Mouse (Mus musculus): ENCODE measurements around the gene Cfap206. TPM values are rescaled to one million over a fixed set of nuclear protein-coding genes. Genes with fewer than 3 reads are reported as not detected.

The Cfap206 gene
- total RNA-seq, 2 experiments from 2014 or later: not detected

DNA sequence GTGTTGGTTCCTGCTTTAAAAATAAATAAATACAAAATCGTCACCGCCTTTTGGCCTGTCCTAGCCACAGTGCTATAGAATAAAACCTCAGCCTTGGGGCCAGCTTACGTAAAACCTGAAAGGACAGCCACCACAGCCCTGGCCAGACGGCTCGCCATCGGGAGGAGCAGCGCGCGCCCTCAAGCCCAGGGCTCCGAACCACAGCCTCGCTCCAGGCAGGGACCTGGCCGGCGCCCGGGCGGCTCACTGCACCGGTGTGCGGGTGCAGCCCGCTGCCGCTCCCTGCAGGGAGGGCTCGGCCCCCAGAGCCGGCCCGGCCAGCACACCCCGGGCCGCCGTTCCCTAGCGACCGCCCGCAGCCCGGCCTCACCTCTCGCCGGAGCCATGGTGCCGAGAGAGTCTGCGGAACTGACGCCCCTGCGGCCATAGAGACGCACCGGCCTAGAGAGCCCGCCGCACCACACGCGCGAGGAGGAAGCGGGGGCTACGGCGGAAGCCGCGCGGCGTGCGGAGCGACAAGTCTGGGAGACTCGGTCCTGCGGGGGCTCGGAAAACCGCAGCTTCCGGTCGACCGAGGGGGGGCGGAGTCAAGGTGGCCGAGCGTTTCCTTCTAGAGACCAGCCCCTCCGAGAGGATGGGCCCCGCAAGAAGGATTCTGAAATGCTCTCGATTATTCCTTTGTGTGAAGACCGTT is 43.0 kb downstream of the Cfap206 start, which contains the start of gene Slc35a1:
Gene Slc35a1, minus strand, starts transcription at position 565 of the 694 bp plus-strand sequence.
- peak; percentile 93 for ATAC-seq (replicated peaks; ENCODE audit: low FRiP score, poor library complexity, severe bottlenecking)

DNA sequence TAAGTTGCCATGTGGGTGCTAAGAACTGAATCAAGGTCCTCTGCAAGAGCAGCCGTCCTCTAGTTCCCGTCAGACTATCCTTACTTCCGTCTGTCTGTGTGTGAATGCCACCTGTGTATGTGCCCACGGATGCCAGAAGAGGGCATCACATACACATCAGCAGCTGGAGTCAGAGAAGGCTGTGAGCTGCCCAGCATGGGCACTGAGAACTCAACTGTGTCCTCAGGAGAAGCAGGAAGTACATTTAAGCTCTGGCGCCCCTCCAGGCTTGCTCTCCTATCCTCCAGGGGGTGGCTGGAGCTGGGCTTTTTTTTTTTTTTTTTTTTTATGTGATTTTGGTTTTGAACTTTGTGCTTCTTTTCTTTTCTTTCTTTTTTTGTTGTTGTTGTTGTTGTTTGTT is 49.5 kb downstream of the Cfap206 start:
- ATAC-seq (replicated peaks; ENCODE audit: low FRiP score, poor library complexity, severe bottlenecking): no peak

DNA sequence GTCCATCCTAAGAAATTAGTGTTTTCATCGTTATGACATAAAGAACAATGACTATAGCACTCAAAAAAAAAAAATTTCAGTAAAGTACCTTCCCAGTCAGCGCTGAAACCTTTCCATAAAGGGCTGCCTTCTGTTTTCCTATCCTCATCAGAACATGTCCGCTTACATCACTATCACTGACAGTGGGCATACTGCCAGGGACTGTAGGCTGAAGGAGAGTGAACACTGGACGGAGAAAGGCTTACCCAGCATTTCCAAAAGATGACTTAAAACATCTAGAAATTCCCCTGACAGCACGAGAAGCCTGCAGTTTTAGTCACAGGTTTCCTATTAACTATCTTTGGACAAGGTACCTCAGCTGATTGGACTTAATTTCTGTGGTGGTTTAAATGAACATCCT is 56.3 kb downstream of the Cfap206 start:
- no peak for ATAC-seq (replicated peaks; ENCODE audit: low FRiP score, poor library complexity, severe bottlenecking)

DNA sequence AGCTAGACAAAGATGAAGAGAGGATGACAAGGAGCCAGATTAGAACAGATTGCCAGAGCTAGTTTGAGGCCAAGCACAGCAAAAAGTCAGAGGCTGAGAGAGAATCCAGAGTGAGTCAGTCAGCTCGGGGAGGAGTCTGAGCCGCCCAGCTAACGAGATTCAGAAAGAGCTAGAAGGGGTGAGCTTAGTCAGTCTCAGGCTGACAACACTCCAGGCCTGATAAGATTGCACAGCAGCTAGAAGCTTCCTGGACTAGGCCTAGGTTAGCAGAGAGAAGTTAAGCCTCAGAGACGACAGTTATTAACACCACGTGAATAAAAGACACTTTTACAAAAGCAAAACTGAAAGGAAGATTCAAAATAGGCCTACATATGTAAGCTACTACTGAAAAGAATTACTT is 62.1 kb downstream of the Cfap206 start:
- no peak for ATAC-seq (replicated peaks; ENCODE audit: low FRiP score, poor library complexity, severe bottlenecking)

DNA sequence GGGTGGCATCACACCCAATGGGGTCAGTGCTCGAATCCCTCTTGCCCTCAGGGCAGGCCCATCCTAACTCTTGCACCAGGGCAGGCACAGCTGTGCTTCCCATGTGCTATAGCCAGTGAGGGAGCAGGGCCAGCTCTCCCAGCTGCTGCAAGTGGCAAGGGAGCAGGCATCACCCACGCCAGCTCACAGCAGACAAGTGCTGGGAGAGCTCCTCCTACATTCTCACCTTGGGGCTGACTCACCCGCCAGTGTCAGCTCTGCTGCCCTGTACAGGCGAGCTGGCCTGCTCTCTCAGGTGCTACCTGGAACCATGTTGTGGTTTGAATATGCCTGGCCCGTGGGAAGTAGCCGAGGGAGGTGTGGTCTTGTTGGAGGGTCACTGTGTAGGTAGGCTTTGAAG is 68.1 kb downstream of the Cfap206 start:
- 0 out of 2 replicates have a peak, but pooled peaks have one; percentile 15 for ATAC-seq (replicated peaks; ENCODE audit: low FRiP score, poor library complexity, severe bottlenecking)

DNA sequence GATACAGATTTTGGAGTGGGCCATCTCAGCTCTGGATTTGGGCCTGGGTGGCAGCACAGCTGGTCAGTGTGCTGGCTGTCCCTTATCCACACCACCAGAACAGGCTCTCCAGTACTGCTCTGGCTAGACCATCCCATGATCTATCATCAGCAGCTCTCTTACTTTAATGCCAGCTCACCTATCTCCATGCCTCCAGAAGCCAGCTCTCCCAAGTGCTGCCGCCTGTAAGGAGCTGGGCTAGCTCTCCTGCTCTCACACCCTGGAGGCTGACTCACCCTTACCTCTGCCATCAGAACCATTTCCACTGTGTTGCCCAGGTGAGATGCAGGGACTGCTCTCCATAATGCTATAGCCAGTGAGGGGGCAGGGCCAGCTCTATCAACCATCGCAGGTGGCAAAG is 68.5 kb downstream of the Cfap206 start:
- no peak for ATAC-seq (replicated peaks; ENCODE audit: low FRiP score, poor library complexity, severe bottlenecking)

DNA sequence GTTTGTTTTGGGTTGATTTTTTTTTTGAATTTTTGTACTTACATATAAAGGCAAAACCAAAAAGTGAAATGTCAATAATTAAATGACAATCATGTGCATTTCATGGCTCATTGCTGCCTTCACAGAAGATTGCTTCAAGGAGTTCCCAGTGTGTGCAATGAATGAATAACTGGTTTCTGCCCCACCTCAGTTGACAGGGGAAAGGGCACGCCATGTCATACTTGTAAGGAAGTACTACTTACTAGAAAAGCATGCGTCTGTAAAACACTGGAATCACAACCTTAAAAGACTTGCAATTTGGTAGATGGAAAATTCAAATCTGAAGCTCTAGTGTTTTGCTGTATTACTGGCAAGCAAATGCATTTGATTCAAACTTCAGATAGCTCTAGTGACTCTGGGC is 71.0 kb downstream of the Cfap206 start:
- no peak for ATAC-seq (replicated peaks; ENCODE audit: low FRiP score, poor library complexity, severe bottlenecking)

DNA sequence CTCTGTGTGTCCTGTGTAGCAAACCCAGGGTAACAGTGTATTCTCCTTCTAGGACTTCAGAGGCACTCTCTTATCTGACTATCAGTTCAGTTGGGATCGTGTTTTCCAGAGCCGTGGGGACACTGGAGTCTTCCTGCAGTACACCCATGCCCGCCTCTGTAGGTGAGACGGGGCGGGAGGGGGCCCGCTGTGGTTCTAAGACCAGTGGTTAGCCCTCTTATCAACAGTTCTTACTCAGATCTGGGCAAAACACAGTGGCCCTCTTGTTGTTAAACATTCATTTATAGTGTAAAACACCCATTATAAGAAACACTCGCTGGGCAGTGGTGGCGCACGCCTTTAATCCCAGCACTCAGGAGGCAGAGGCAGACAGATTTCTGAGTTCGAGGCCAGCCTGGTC is 73.9 kb downstream of the Cfap206 start:
- no peak for ATAC-seq (replicated peaks; ENCODE audit: low FRiP score, poor library complexity, severe bottlenecking)

DNA sequence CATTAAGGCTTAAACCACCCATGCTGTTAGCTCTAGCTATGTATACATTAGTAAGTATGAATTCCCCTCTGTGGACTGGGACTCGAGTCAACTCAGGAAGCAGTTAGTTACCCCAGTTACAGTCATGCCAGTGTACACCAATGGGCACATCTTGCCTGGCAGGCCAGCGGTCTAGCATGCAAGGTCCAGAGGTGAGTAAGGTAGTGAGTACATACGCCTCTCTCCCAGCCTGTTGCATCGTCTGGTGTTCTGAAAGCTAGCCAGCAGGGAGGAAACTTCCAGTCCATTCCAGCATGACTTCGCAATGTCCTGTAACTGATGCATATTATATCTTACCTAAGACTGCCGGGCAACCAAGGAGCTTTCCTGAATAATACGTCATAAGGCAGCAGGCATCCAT is 76.8 kb downstream of the Cfap206 start:
- ATAC-seq (replicated peaks; ENCODE audit: low FRiP score, poor library complexity, severe bottlenecking): no peak

DNA sequence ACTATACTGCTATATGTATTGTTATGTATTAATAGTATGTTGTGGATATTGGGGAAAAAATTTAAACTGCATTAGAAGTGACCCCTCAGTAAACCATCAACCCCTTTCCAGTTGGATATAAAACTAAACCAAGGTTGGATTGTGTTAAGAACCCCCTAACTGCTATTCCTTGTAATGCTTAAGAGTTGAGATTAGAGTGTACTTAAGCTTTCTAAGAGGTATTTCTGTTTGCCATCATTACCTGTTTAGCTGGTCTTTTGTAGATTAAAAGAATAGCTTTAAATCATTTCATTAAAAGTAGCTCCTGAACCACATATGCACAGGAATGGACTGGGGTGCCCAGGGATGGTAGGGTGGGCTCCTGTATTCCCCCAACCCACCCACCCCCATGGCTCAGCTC is 85.2 kb downstream of the Cfap206 start:
- no peak for ATAC-seq (replicated peaks; ENCODE audit: low FRiP score, poor library complexity, severe bottlenecking)

DNA sequence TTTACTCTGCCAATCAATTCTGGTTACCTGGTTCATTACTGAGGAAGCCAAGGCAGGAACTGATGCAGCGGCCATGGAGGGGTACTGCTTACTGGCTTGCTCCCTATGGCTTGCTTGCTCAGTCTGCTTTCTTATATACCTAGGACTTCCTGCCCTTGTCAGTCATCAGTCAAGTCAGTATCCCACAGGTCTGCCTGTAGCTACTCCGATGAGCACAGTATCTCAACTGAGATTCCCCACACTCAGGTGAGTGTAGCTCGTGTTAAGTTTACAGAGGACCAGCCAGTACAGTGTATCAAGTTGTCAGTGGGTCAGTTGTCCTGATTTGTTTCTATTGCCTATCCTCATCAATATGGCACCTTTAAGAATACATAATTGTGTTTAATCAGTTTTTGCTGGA is 89.3 kb downstream of the Cfap206 start:
- no peak for ATAC-seq (replicated peaks; ENCODE audit: low FRiP score, poor library complexity, severe bottlenecking)

DNA sequence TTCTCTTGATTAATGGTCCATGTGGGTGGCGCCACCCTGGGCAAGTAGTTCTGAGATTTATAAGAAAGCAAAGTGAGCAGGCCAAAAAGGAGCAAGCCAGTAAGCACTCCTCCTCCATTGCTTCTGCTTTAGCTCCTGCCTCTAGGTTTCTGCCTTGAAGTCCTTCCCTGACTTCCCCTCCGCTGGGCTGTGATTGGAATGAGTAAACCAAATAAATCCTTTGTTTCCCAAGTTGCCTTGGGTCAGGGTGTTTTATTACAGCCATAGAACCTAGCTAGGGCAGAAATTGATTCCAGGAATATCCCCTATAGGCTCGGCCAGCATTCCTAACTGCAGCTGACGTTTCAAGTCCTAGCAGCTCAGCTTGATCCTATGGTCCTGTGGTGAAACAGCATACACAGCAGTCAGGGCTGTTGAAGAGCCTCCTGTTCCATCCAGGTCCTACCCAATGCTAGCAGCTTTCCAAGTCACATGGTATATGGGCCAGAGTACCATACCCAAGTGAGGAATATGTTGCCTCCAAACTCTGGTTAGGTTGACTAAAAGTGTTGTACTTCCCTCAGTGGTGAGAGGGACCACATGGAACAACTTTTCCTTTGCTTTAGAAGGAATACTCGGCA is 90.2 kb downstream of the Cfap206 start:
- ATAC-seq (replicated peaks; ENCODE audit: low FRiP score, poor library complexity, severe bottlenecking): no peak

Other genes with a start within 250 kb of the Cfap206 start
- 47.1 and 80.7 TPM in 2 replicates for gene Akirin2, start 179.3 kb downstream of the Cfap206 start, total RNA-seq (2015; ENCODE audit: low replicate concordance)
- gene Akirin2, start 179.3 kb downstream of the Cfap206 start, total RNA-seq (2017; ENCODE audit: low replicate concordance): 84.6 and 95.6 TPM in 2 replicates
- 23.8 and 25.7 TPM in 2 replicates for gene Orc3, start 115.3 kb downstream of the Cfap206 start, total RNA-seq (2015; ENCODE audit: low replicate concordance)
- gene Orc3, start 115.3 kb downstream of the Cfap206 start, total RNA-seq (2017; ENCODE audit: low replicate concordance): 25.9 and 27.4 TPM in 2 replicates
- gene Rars2, start 115.2 kb downstream of the Cfap206 start, total RNA-seq (2015; ENCODE audit: low replicate concordance): 9.2 and 10.0 TPM in 2 replicates
- gene Rars2, start 115.2 kb downstream of the Cfap206 start, total RNA-seq (2017; ENCODE audit: low replicate concordance): 5.4 and 7.3 TPM in 2 replicates
- 2.3 and 4.0 TPM in 2 replicates for gene Slc35a1, start 42.8 kb downstream of the Cfap206 start, total RNA-seq (2015; ENCODE audit: low replicate concordance)
- gene Slc35a1, start 42.8 kb downstream of the Cfap206 start, total RNA-seq (2017; ENCODE audit: low replicate concordance): 2.5 and 3.8 TPM in 2 replicates
- gene Gm136, start 26.1 kb upstream of the Cfap206 start, total RNA-seq (2015; ENCODE audit: low replicate concordance): not detected in 2 replicates
- gene Gm136, start 26.1 kb upstream of the Cfap206 start, total RNA-seq (2017; ENCODE audit: low replicate concordance): not detected in 2 replicates
- 15.8 and 16.1 TPM in 2 replicates for gene Smim8, start 48.2 kb upstream of the Cfap206 start, total RNA-seq (2015; ENCODE audit: low replicate concordance)
- gene Smim8, start 48.2 kb upstream of the Cfap206 start, total RNA-seq (2017; ENCODE audit: low replicate concordance): 28.5 and 29.4 TPM in 2 replicates
- gene Zfp292, start 152.8 kb upstream of the Cfap206 start, total RNA-seq (2015; ENCODE audit: low replicate concordance): 9.2 and 10.4 TPM in 2 replicates
- gene Zfp292, start 152.8 kb upstream of the Cfap206 start, total RNA-seq (2017; ENCODE audit: low replicate concordance): 6.4 and 7.8 TPM in 2 replicates
- gene Cga, start 163.6 kb upstream of the Cfap206 start, total RNA-seq (2015; ENCODE audit: low replicate concordance): not detected in 2 replicates
- gene Cga, start 163.6 kb upstream of the Cfap206 start, total RNA-seq (2017; ENCODE audit: low replicate concordance): not detected in 2 replicates